Comparison of ENCODE assay signal across 17 mouse cellular contexts in the genomic region with DNA sequence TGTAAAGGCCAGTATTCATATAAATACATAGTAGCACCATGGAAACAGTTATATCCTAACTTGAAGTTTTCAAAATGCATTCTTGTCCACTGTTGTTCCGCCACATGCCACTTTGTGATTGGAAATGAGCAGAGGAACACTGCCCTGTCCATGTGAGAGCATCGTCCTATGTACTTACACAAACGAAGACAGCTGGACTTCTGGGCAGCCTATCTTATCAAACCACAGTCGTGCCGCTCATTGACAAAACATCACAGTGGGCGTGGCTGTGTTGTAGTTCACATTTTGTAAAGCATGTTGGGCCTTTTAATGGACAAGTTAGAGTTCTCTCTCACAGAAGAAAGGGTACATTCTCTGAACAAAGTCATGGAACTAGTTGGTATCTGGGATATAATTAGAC.
"Had no signal": no experiment of that assay in that cellular context is flagged by ENCODE, and none has a peak within 500 bp of the region (broad histone marks: within the 10 kb centered on the region; RNA-seq: fewer than 3 reads in every experiment).

No protein-coding gene starts in this region.

- H3K36me3 ChIP-seq: intestine, embryonic 15.5 days; kidney, embryonic 15.5 days; limb, embryonic 15.5 days; midbrain, embryonic 12.5 days had no signal

- H3K9me3 ChIP-seq: intestine, embryonic 15.5 days; kidney, embryonic 15.5 days; limb, embryonic 15.5 days; megakaryocyte, embryonic 14.5 days; midbrain, embryonic 12.5 days had no signal

- H3K4me3 ChIP-seq: intestine, embryonic 15.5 days; kidney, embryonic 15.5 days; limb, embryonic 15.5 days; megakaryocyte, embryonic 14.5 days; midbrain, embryonic 12.5 days had no signal

- H3K4me1 ChIP-seq: intestine, embryonic 15.5 days had no signal

- H3K4me2 ChIP-seq: intestine, embryonic 15.5 days; kidney, embryonic 15.5 days; limb, embryonic 15.5 days; lung, embryonic 14.5 days; midbrain, embryonic 12.5 days had no signal

- DNase-seq: kidney, adult 18-20 months; kidney, postnatal 14 days; layer of hippocampus, postnatal 36 days; lung, embryonic 14.5 days; lung, postnatal 10 days; lung, postnatal 4 days; right cerebral cortex, adult 18-20 months; right cerebral cortex, postnatal 25 days; spleen, adult 18-20 months; thymus, adult 18-20 months; thymus, postnatal 14 days had no signal

- H3K9ac ChIP-seq: intestine, embryonic 15.5 days; kidney, embryonic 15.5 days; limb, embryonic 15.5 days; lung, embryonic 14.5 days; midbrain, embryonic 12.5 days had no signal

- H3K27ac ChIP-seq: intestine, embryonic 15.5 days; kidney, embryonic 15.5 days; limb, embryonic 15.5 days; midbrain, embryonic 12.5 days had no signal

- ATAC-seq: midbrain, embryonic 16.5 days had no signal

- H3K27me3 ChIP-seq: intestine, embryonic 15.5 days; kidney, embryonic 15.5 days; limb, embryonic 15.5 days; megakaryocyte, embryonic 14.5 days; midbrain, embryonic 12.5 days had no signal
